Mouse (Mus musculus) stomach, postnatal 0 days (tissue): ENCODE results near the gene Celf2.

ENCODE experiments used
- CTCF ChIP-seq: IDR thresholded peaks from 2 replicates; pipeline ENCODE4 v1.5.1; 2016; ENCODE audit warnings: antibody characterized with exemption, low read depth, mild to moderate bottlenecking, moderate library complexity
- EP300 ChIP-seq: optimal IDR thresholded peaks from 2 replicates; pipeline ENCODE3; 2016; ENCODE audit warnings: antibody characterized with exemption

GRCm38 (mm10) chr2:6523924-6524300 lies 985.5 kb downstream of the Celf2 start:
- TF ChIP-seq CTCF, result no peak
- no peak for TF ChIP-seq EP300
